ENCODE assay signal across 8 mouse cellular contexts in genomic region chr2:24950189-24950535, GRCm38 (mm10). TPM values are rescaled to one million over a fixed set of nuclear protein-coding genes. Genes with fewer than 3 reads are reported as not detected.
A peak's percentile ranks its signal among the peaks of the same experiment; 100 is the strongest.
DNase-seq lines count a peak whose midpoint lies in the region; TF ChIP-seq lines count a peak whose summit lies in the region.

No protein-coding gene starts in this region.

- H3K9me3 ChIP-seq in heart, embryonic 10.5 days, result no peaks in the 10 kb centered on the region
- no peaks in the 10 kb centered on the region for H3K9me3 ChIP-seq in limb, embryonic 10.5 days (replicated peaks)

- TF ChIP-seq POLR2A in embryonic fibroblast, embryonic 13.5 days (IDR thresholded peaks at IDR 0.05; ENCODE audit: low read depth, low read length), result no peak
- no peak for TF ChIP-seq POLR2A in myocyte (IDR thresholded peaks at IDR 0.05; ENCODE audit: insufficient read length, low read depth)

- 0% methylated on average over 31 of the region's 31 CpGs for whole genome bisulfite sequencing in heart, embryonic 10.5 days
- under 1% methylated on average over 31 of the region's 31 CpGs for WGBS in limb, embryonic 10.5 days

- no peak for TF ChIP-seq CTCF in embryonic fibroblast, embryonic 13.5 days (IDR thresholded peaks at IDR 0.05; ENCODE audit: borderline replicate concordance, insufficient read depth, low read length)

- H3K4me2 ChIP-seq in myocyte (ENCODE audit: low read depth), result peak overlapping the region; percentile 96

- peak overlapping the region; percentile 97 for H3K4me3 ChIP-seq in heart, embryonic 10.5 days
- peak overlapping the region; percentile 85 for H3K4me3 ChIP-seq in embryonic fibroblast, embryonic 13.5 days (ENCODE audit: insufficient read depth, low read length)
- H3K4me3 ChIP-seq in limb, embryonic 10.5 days, result peak overlapping the region; percentile 91
- peak overlapping the region; percentile 33 for H3K4me3 ChIP-seq in myocyte

- H3ac ChIP-seq in myocyte (ENCODE audit: control insufficient read depth, insufficient read length), result peak overlapping the region; percentile 73

- peak overlapping the region; percentile 94 for H3K27ac ChIP-seq in heart, embryonic 10.5 days
- no peak overlapping the region for H3K27ac ChIP-seq in embryonic fibroblast, embryonic 13.5 days (ENCODE audit: insufficient read depth, low read length)
- peak overlapping the region; percentile 92 for H3K27ac ChIP-seq in limb, embryonic 10.5 days

- peaks cover 20% of the 10 kb centered on the region for H3K4me1 ChIP-seq in heart, embryonic 10.5 days
- H3K4me1 ChIP-seq in embryonic fibroblast, embryonic 13.5 days (ENCODE audit: control insufficient read depth, insufficient read depth, low read length), result no peaks in the 10 kb centered on the region
- H3K4me1 ChIP-seq in limb, embryonic 10.5 days, result peaks cover 16% of the 10 kb centered on the region

- H3K36me3 ChIP-seq in heart, embryonic 10.5 days, result peaks cover 36% of the 10 kb centered on the region
- H3K36me3 ChIP-seq in limb, embryonic 10.5 days, result peaks cover 39% of the 10 kb centered on the region
- peaks cover 6% of the 10 kb centered on the region for H3K36me3 ChIP-seq in myocyte (ENCODE audit: control insufficient read depth, insufficient read depth)

- H3K27me3 ChIP-seq in heart, embryonic 10.5 days (ENCODE audit: insufficient read depth, poor library complexity, severe bottlenecking), result peaks cover 11% of the 10 kb centered on the region; the same call in 1 of the 2 replicates
- H3K27me3 ChIP-seq in limb, embryonic 10.5 days (ENCODE audit: low read depth, poor library complexity, severe bottlenecking), result peaks cover 5% of the 10 kb centered on the region; the same call in 1 of the 2 replicates
- H3K27me3 ChIP-seq in myocyte (ENCODE audit: control insufficient read depth, insufficient read depth, insufficient read length), result peaks cover 14% of the 10 kb centered on the region

- H3K79me2 ChIP-seq in myocyte (ENCODE audit: control insufficient read depth, insufficient read depth), result peaks cover 11% of the 10 kb centered on the region

- no peak for DNase-seq in heart, embryonic 10.5 days (ENCODE audit: low spot score)
- DNase-seq in heart, adult 8-10 months (ENCODE audit: low spot score), result no peak
- DNase-seq in CD4-positive, CD25-positive, alpha-beta regulatory T cell, adult 2 months (ENCODE audit: low read depth, low spot score), result peak; percentile 35
- DNase-seq in limb, embryonic 10.5 days (ENCODE audit: low spot score), result peak; percentile 56
- DNase-seq in frontal cortex, postnatal 14 days (ENCODE audit: low spot score in 2 of 2), result no peak
- no peak for DNase-seq in layer of hippocampus, adult 9-10 months (ENCODE audit: low spot score)

TF ChIP-seq in myocyte, 11 proteins besides CTCF, POLR2A, EP300 and RAD21:
- TF ChIP-seq REST (IDR thresholded peaks at IDR 0.05; ENCODE audit: insufficient read depth, insufficient read length) (no peak), SRF (IDR thresholded peaks at IDR 0.05; ENCODE audit: control insufficient read depth, insufficient read length, low read depth) (no peak), MYOD1 (IDR thresholded peaks at IDR 0.05; ENCODE audit: control insufficient read depth in 1 of 3, insufficient read length in 2 of 3, low read depth in 2 of 3) (peak in 1 of 3 experiments; percentile 31), E2F4 (IDR thresholded peaks at IDR 0.05; ENCODE audit: insufficient read depth) (no peak), USF1 (IDR thresholded peaks at IDR 0.05; ENCODE audit: low read depth) (no peak)

RNA-seq across cellular contexts. Expression of gene Zmynd19, which starts 0.6 kb away (rescaled TPM):
- 16.8 and 20.8 TPM in 2 replicates for polyA plus RNA-seq in heart, embryonic 10.5 days (2016; fragmentation: Nextera tagmentation; extraction: Ambion mirVana)
- total RNA-seq in heart, adult 8-10 months (2022), result 10 to 100 TPM; 14.9 to 17.6 (median 17.1) TPM
- polyA plus RNA-seq in embryonic fibroblast, embryonic 13.5 days (2011; ENCODE audit: insufficient read length, low read depth, missing spikeins), result 24.7 and 28.7 TPM in 2 replicates
- 24.6 and 27.6 TPM in 2 replicates for polyA plus RNA-seq in limb, embryonic 10.5 days (2016; fragmentation: Nextera tagmentation; extraction: Ambion mirVana)
- polyA plus RNA-seq in myocyte (2012; fragmentation: generic; extraction: Trizol), result 21.7 TPM

RNA-seq across cellular contexts. Expression of gene Dph7, which starts 12.0 kb away (rescaled TPM):
- 20.1 and 27.6 TPM in 2 replicates for polyA plus RNA-seq in heart, embryonic 10.5 days (2016; fragmentation: Nextera tagmentation; extraction: Ambion mirVana)
- 1 to 10 TPM; 4.6 to 7.5 (median 6.2) TPM for total RNA-seq in heart, adult 8-10 months (2022)
- 12.5 and 14.8 TPM in 2 replicates for polyA plus RNA-seq in embryonic fibroblast, embryonic 13.5 days (2011; ENCODE audit: insufficient read length, low read depth, missing spikeins)
- polyA plus RNA-seq in limb, embryonic 10.5 days (2016; fragmentation: Nextera tagmentation; extraction: Ambion mirVana), result 36.6 and 36.9 TPM in 2 replicates
- 11.7 TPM for polyA plus RNA-seq in myocyte (2012; fragmentation: generic; extraction: Trizol)

RNA-seq across cellular contexts. Expression of gene Arrdc1, which starts 15.1 kb away (rescaled TPM):
- 15.3 and 19.5 TPM in 2 replicates for polyA plus RNA-seq in heart, embryonic 10.5 days (2016; fragmentation: Nextera tagmentation; extraction: Ambion mirVana)
- 1 to 10 TPM; 3.0 to 6.7 (median 5.4) TPM for total RNA-seq in heart, adult 8-10 months (2022)
- 13.2 and 15.2 TPM in 2 replicates for polyA plus RNA-seq in embryonic fibroblast, embryonic 13.5 days (2011; ENCODE audit: insufficient read length, low read depth, missing spikeins)
- polyA plus RNA-seq in limb, embryonic 10.5 days (2016; fragmentation: Nextera tagmentation; extraction: Ambion mirVana), result 12.9 and 16.5 TPM in 2 replicates
- polyA plus RNA-seq in myocyte (2012; fragmentation: generic; extraction: Trizol), result 4.8 TPM

RNA-seq across cellular contexts. Expression of gene Mrpl41, which starts 24.7 kb away (rescaled TPM):
- polyA plus RNA-seq in heart, embryonic 10.5 days (2016; fragmentation: Nextera tagmentation; extraction: Ambion mirVana), result 126 and 132 TPM in 2 replicates
- 100 to 1,000 TPM in 1 of 4 experiments, 10 to 100 TPM in 3; 89.6 to 108 (median 95.0) TPM for total RNA-seq in heart, adult 8-10 months (2022)
- 39.1 and 46.0 TPM in 2 replicates for polyA plus RNA-seq in embryonic fibroblast, embryonic 13.5 days (2011; ENCODE audit: insufficient read length, low read depth, missing spikeins)
- polyA plus RNA-seq in limb, embryonic 10.5 days (2016; fragmentation: Nextera tagmentation; extraction: Ambion mirVana), result 119 and 124 TPM in 2 replicates
- 79.7 TPM for polyA plus RNA-seq in myocyte (2012; fragmentation: generic; extraction: Trizol)

RNA-seq across cellular contexts. Expression of gene Pnpla7, which starts 25.7 kb away (rescaled TPM):
- 7.9 and 9.3 TPM in 2 replicates for polyA plus RNA-seq in heart, embryonic 10.5 days (2016; fragmentation: Nextera tagmentation; extraction: Ambion mirVana)
- total RNA-seq in heart, adult 8-10 months (2022), result 10 to 100 TPM; 25.2 to 36.0 (median 28.7) TPM
- polyA plus RNA-seq in embryonic fibroblast, embryonic 13.5 days (2011; ENCODE audit: insufficient read length, low read depth, missing spikeins), result 8.5 and 10.4 TPM in 2 replicates
- polyA plus RNA-seq in limb, embryonic 10.5 days (2016; fragmentation: Nextera tagmentation; extraction: Ambion mirVana), result 7.0 and 9.1 TPM in 2 replicates
- 8.8 TPM for polyA plus RNA-seq in myocyte (2012; fragmentation: generic; extraction: Trizol)

Comparison
In these comparisons a context has a peak if more than half of its experiments do, and no peak if none do; other contexts are left out.
1. DNase-seq: peak in CD4-positive, CD25-positive, alpha-beta regulatory T cell, adult 2 months (single experiment) and limb, embryonic 10.5 days (single experiment); none in heart, embryonic 10.5 days (single experiment), heart, adult 8-10 months (single experiment), frontal cortex, postnatal 14 days (0 of 2) and layer of hippocampus, adult 9-10 months (single experiment).
2. H3K4me3 ChIP-seq: peak in every context shown above with its lines; median percentile 97 in heart, embryonic 10.5 days; 91 in limb, embryonic 10.5 days; 85 in embryonic fibroblast, embryonic 13.5 days; 33 in myocyte.